Mouse (Mus musculus) mature B cell (primary cell): ENCODE data around the gene Pigk.

ENCODE experiments used
- in situ Hi-C: fragments of 300-500 bp; cut with MboI; formaldehyde crosslinking; loops from 2 replicates; pipeline ENCODE4 v1.14.3; 2019

The Pigk gene

GRCm38 (mm10) chr3:152728238-152728637 lies 14.3 kb downstream of the Pigk start:
- in situ Hi-C loops: loop anchor here (25.0 kb wide), 1 partner anchor 266 kb away; no protein-coding TSS in a partner anchor

GRCm38 (mm10) chr3:152733011-152733410 lies 19.1 kb downstream of the Pigk start:
- in situ Hi-C loops: loop anchor here (25.0 kb wide), 1 partner anchor 271 kb away; no protein-coding TSS in a partner anchor

GRCm38 (mm10) chr3:152733513-152733912 lies 19.6 kb downstream of the Pigk start:
- in situ Hi-C loops: loop anchor here (25.0 kb wide), 1 partner anchor 271 kb away; no protein-coding TSS in a partner anchor

GRCm38 (mm10) chr3:152734100-152734499 lies 20.2 kb downstream of the Pigk start:
- in situ Hi-C loops: loop anchor here (25.0 kb wide), 1 partner anchor 272 kb away; no protein-coding TSS in a partner anchor

GRCm38 (mm10) chr3:152735601-152736250 lies 21.8 kb downstream of the Pigk start:
- in situ Hi-C loops: loop anchor here (25.0 kb wide), 1 partner anchor 273 kb away; no protein-coding TSS in a partner anchor

GRCm38 (mm10) chr3:152744301-152744700 lies 30.4 kb downstream of the Pigk start:
- in situ Hi-C loops: loop anchor here (25.0 kb wide), 1 partner anchor 282 kb away; no protein-coding TSS in a partner anchor

- in situ Hi-C loops: loop anchor here (25.0 kb wide), 1 partner anchor 283 kb away; no protein-coding TSS in a partner anchor
Observed at GRCm38 (mm10) chr3:152745611-152746010, 31.7 kb downstream of the Pigk start.

GRCm38 (mm10) chr3:152749461-152749871 lies 35.6 kb downstream of the Pigk start:
- in situ Hi-C loops: loop anchor here (25.0 kb wide), 1 partner anchor 287 kb away; no protein-coding TSS in a partner anchor

- in situ Hi-C loops: loop anchor here (25.0 kb wide), 1 partner anchor 288 kb away; no protein-coding TSS in a partner anchor
Observed at GRCm38 (mm10) chr3:152749881-152750280, 36.0 kb downstream of the Pigk start.

- in situ Hi-C loops: no loop called here
Observed at GRCm38 (mm10) chr3:152752911-152753310, 39.0 kb downstream of the Pigk start.

GRCm38 (mm10) chr3:152753345-152753744 lies 39.4 kb downstream of the Pigk start:
- in situ Hi-C loops: no loop called here

GRCm38 (mm10) chr3:152753920-152754764 lies 40.2 kb downstream of the Pigk start:
- in situ Hi-C loops: no loop called here

- in situ Hi-C loops: no loop called here
Observed at GRCm38 (mm10) chr3:152755515-152755914, 41.6 kb downstream of the Pigk start.

GRCm38 (mm10) chr3:152756896-152757295 lies 43.0 kb downstream of the Pigk start:
- in situ Hi-C loops: no loop called here

- in situ Hi-C loops: no loop called here
Observed at GRCm38 (mm10) chr3:152757464-152758393, 43.8 kb downstream of the Pigk start.

GRCm38 (mm10) chr3:152758500-152759032 lies 44.7 kb downstream of the Pigk start:
- in situ Hi-C loops: no loop called here

GRCm38 (mm10) chr3:152761116-152761515 lies 47.2 kb downstream of the Pigk start:
- in situ Hi-C loops: no loop called here

- in situ Hi-C loops: no loop called here
Observed at GRCm38 (mm10) chr3:152761661-152762060, 47.8 kb downstream of the Pigk start.

GRCm38 (mm10) chr3:152762302-152762701 lies 48.4 kb downstream of the Pigk start:
- in situ Hi-C loops: no loop called here

GRCm38 (mm10) chr3:152763139-152763882 lies 49.4 kb downstream of the Pigk start:
- in situ Hi-C loops: no loop called here
